Mouse (Mus musculus) cerebellum, postnatal 14 days (tissue): ENCODE data around the gene Eef1a1.
"Not testable (repeated sequence)": the region's sequence is repeated elsewhere in the genome, so short reads cannot be mapped to it uniquely, and the experiment has no call there.

Experiments
- DNase-seq, 2 experiments: peaks; one replicate each; pipeline ENCODE4 v3.0.0; 2021; ENCODE audit warnings: mixed read lengths in 2 of 2

The Eef1a1 gene

DNA sequence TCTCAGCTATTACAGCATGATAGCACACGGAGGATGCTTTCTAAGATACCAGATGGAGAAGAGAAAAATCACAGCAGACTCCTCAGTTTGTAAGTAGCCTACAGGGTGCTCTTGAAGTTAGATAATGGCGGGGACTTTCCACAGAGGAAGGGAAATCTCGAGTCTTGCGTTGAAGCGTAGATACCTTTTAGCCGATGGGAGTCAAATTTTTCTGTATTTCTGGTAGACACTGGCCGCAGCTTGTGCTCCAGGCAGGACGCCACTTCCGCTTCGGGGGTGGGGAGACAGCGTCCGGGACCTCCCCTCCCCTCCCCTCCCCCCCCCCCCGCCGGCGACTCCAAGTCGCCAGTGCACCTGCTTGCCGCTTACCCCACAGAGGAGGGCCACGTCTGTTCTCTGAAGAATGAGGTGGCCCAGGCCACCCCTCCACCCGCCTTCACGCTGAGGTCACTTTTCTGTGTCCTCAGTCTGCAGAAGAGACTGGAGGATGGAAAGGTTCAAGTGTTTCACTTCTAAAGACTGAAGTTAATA, at the start of gene Eef1a1:
Gene Eef1a1 (minus strand): TSS at position 262 of the 531 bp plus-strand sequence.
- DNase-seq: peak; percentile 59 to 68

DNA sequence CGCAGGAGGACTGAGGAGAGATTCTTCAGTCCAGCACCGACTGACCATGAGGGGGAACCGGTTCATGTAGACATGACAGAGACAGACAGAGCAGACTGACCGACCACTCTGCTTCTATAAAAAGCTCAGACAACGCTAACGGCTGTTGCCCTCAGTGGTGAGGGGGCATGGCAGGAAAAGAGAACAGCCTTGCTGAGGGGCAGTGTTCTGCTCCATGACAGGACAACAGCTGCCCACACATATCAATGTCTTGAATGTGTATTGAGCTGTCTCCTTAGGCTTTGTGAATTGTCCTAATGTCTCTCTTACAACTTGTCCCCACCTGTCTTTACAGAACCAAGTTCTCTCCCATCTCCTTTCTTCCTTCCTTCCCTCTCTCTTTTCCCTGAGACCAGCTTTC, 49.5 kb upstream of the Eef1a1 start:
- DNase-seq: peak in 1 of 2 experiments; percentile 33

DNA sequence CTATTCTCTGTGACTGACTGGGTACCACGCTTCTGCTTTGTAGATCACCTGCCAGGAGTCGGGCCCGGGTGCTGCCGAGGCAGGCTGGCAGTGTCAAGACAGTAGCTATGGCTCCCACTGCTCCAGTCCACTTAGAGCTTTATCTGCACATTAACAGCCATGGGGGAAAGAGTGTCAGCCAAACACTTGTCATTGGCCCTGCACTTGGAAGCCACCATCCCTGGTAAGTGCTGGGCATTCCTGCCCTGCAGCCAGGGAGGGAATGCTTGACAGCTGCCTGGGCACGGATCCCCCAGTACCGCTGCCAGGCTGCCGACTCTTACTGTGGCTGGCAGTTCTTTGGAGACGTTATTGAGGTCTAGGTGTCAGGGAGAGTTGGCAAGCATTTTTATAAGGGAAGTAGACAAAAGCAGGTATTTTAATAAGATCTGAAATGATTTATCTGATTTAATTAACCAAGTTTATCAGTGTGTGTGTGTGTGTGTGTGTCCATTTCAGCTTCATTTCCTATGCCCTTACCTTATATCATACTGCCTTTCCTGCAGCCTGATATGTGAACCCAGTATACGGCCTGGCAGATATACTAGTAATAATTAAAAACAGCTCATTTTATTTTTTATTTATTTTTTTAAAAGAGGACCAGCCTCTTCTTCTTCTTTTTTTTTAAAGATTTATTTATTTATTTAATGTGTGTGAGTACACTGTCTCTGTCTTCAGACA, 48.4 kb upstream of the Eef1a1 start:
- peak; percentile 89 to 91 for DNase-seq

- DNase-seq: no peak
Measured at GRCm38 (mm10) chr9:78534606-78535005, 45.7 kb upstream of the Eef1a1 start.

GRCm38 (mm10) chr9:78533296-78533935, 44.5 kb upstream of the Eef1a1 start:
- DNase-seq: no peak

GRCm38 (mm10) chr9:78532341-78532819, 43.4 kb upstream of the Eef1a1 start:
- DNase-seq: no peak

GRCm38 (mm10) chr9:78531816-78532215, 42.9 kb upstream of the Eef1a1 start:
- no peak for DNase-seq

DNA sequence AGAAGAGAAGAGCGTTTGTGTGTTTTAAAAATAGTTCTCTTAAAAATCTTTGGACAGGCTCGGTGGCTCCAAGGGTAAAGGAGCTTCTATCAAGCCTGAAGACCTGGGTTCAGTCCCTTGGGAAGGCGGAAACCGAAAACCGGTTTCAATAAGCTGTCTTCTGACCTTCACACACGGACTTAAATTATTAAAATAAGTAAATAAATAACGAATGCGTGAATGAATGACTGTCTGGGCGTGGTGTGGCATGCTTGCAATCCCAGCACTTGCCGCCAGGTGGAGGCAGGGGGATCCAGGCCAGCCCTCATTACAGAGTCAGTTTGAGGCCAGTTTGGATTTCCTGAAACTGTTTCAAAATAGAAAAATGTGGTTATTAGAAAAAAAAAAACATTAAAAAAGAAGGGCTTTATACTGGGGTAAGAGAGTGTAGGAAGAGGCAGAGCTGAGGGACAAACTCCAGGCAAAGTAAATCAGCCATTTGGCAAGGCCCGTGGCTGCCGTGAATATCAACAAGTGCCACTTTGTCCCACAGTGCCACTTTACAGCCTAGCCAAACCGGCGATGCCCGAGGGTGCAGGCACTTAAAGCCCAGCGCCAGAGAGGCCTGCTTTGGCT, 38.9 kb upstream of the Eef1a1 start:
- peak; percentile 88 to 92 for DNase-seq

GRCm38 (mm10) chr9:78527301-78527761, 38.4 kb upstream of the Eef1a1 start:
- DNase-seq: peak; percentile 81 to 86

DNA sequence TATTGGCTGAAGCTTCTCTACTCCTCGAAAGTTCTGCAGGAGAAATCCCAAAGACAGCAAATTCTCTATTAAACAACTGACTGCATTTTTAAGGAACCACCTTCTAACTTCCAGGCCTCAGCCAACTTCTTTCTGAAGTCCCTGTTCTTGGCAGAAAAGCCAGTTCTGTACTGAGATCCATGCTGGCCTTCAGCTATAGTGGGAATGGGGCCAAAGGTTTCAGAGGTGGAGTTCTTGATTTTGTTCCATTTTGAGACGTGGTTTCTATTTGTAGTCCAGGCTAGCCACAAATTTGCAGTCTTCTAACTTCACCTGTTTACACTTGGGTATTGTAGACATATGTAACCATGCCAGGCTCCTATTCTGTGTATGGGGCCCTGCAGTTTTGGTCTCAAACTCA, 37.3 kb upstream of the Eef1a1 start:
- no peak for DNase-seq

DNA sequence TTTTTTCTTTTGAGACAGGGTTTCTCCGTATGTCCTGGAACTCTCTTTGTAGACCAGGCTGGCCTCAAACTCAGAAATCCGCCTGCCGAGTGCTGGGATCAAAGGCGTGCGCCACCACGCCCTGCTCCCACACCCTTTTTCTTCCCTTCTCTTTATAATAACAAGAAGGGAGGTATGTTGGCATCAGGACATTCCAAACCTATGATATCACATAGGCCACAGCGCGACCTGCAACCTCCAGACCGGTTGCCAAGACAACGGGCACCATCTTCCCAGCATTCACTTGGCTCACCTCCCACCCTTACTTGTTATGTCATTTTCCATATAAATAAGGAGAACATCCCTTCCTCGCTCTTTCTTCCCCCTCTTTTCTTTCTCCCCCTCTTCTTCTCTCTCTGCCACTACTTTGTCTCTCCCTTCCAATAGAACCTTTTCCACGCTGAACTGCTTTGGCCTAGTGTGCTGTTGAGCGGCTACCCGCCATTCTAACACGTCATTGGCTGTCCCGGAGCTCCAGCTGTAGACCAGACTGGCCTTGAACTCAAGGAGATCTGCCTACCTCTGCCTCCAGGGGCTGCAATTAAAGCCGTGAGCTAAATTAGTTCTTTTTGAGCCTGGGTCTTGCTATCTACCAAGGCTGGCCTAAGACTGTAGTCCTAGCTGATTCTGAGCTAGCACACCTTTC, 36.6 kb upstream of the Eef1a1 start:
- no peak for DNase-seq

- peak; percentile 35 to 50 for DNase-seq
Measured at GRCm38 (mm10) chr9:78521689-78522088, 32.7 kb upstream of the Eef1a1 start.

- DNase-seq: peak; percentile 78 to 91
Measured at GRCm38 (mm10) chr9:78520780-78521601, 32.0 kb upstream of the Eef1a1 start.

- DNase-seq: peak; percentile 56 to 67
Measured at GRCm38 (mm10) chr9:78520127-78520779, 31.3 kb upstream of the Eef1a1 start.

DNA sequence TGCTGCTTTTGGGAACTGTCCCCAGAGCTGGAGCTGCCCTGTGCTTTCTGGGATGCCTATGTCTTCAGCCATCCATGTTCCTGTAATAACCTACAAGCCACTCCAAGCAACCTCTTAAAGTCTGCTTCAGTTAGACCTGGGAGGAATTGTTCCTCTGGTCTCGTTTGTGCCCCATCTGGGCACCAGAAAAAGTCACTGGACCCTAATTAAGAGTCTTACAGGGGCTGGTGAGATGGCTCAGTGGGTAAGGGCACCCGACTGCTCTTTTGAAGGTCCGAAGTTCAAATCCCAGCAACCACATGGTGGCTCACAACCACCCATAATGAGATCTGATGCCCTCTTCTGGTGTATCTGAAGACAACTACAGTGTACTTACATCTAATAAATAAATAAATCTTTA, 28.3 kb upstream of the Eef1a1 start:
- not testable (repeated sequence) for DNase-seq

DNA sequence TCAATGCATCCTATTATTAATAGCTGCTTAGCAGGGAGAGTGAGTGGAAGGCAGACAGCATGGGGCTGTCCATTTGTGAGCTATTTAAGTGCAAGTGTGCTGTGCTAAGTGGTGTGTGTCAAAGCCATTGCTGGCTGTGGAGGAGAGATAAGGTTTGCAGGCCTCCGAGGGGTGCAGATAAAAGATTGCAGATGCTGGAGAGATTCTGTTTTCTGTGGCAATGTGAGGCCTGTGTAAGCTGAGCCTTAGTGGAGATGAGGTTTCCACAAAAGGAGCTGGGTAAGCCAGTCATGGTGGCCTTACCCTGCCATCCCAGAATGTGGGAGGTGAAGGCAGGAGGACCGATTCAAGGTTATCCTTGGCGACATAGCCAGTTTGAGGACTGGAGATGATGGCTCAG, 27.2 kb upstream of the Eef1a1 start:
- DNase-seq: no peak

GRCm38 (mm10) chr9:78514681-78515080, 25.7 kb upstream of the Eef1a1 start:
- no peak for DNase-seq

- DNase-seq: no peak
Measured at GRCm38 (mm10) chr9:78513776-78514500, 25.0 kb upstream of the Eef1a1 start.

DNA sequence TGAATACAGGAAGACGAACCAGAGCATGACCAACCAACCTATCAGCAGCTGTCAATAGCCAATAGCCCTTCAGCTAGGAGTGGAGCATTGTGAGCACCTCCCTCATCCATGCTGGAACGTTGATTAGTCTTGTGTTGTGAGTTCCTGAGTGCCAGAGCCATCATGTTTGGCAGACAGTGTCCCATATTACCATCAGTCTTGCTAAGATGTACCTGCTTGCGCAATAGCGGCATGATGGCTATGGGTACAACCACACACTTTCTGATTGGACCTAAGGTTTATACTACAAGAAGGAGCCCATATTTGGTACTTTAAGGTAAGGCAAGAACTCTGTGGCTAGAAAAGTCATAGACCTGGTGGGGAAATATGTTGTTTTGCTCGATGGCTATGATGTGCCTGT, 22.8 kb upstream of the Eef1a1 start:
- no peak for DNase-seq

DNA sequence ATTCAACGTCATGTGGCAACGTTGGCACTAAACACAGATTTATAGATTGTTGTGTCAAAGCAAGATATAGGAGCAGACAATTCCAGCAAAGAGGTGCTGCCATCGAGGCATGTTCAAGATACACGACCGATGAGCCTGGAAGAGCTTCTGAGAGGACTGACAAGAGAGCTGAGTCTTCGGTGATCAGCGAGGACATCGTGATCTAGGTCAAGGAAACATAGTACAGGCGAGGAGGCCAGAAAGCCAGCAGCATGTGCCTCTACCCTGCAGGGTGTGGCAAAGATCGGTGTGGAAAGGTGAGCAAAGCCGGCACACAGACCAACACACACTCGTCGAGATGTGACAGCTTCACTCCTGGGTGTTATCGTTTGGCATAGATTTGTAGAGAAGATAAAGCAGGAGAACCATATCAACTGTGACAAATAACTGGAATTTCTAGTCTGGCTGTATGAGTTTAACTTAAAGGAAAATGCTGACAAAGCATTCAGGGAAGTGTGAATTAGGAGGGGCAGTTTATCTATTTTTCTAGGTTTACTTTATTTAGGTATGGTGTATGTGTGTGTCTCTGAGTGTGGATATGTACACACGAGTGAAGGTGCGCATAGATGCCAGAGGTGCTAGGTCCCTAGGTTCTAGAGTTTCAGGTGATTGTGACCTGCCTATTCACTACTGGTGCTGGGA, 19.3 kb upstream of the Eef1a1 start:
- DNase-seq: no peak
